Mouse (Mus musculus): Measurements from ENCODE around the gene Cdh15. TPM values are rescaled to one million over a fixed set of nuclear protein-coding genes. Genes with fewer than 3 reads are reported as not detected.

The Cdh15 gene
- polyA plus RNA-seq, 1 experiment from 2014 or later: 2.2 TPM

DNA sequence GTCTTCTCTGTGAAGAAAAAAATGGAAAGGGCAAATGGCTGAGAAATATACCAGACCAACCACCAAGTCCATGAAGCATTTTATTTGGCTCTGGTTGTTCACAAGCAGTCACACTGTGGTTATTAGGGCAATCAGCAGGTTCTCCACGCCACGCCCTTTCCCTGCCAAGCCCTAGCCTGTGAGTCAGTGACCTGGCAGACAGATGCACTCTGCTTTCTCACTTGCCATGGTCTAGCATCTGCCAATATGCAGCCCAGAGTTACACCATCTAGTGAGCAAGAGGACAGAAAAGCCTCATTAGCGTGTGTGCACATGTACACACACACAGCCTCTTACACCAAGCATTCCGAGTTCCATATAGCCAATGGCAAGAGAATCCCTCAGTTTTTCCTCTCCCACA, 57.6 kb downstream of the Cdh15 start:
- no peaks in the 10 kb centered on the region for H3K9me3 ChIP-seq (ENCODE audit: control insufficient read depth, low read length)
- 0 out of 2 replicates have a peak, but pooled peaks cover 5% of the 10 kb centered on the region for H3K36me3 ChIP-seq (ENCODE audit: control insufficient read depth, insufficient read depth, low read length)
- H3K9ac ChIP-seq (replicated peaks; ENCODE audit: low read depth, low read length): no peak overlapping the region
- no peak for ATAC-seq (ENCODE audit: low read depth)
- WGBS: 90% methylated on average over 4 of the region's 4 CpGs
- H3K4me1 ChIP-seq (ENCODE audit: control insufficient read depth, insufficient read depth, low read length): no peaks in the 10 kb centered on the region
- H3K4me2 ChIP-seq (ENCODE audit: low read depth, low read length): no peak overlapping the region
- no peak overlapping the region for H3K27ac ChIP-seq (ENCODE audit: low read depth, low read length)
- no peaks in the 10 kb centered on the region for H3K27me3 ChIP-seq (ENCODE audit: control insufficient read depth, insufficient read depth, low read length)
- H3K4me3 ChIP-seq (ENCODE audit: low read depth, low read length): no peak overlapping the region

DNA sequence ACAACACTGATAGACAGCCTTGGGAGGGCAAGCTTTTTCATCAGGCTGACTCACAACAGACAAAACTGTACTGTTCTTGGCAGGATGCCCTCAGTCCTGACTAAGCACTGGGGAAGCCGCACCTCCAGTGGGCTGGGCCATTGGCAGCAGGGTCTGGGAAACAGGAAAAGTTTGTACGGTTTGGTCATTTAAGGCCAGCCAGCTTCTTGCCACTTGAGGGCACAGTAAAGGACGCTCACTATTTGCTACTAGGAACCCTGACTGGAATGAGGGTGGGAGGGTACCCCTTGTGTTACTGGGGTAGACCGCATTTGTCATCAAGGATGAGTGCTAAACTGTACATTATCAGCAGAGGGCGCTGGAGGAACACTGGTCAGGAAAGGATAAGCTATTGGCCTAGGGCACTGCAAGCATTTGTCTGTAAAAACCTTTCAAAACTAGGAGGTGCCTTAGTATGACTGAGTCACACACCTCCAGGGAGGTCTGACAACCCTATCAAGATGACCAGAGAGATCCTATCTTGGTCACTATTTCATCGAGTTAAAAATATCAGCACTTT, 58.8 kb downstream of the Cdh15 start:
- Histone ChIP-seq H3K4me1 (ENCODE audit: control insufficient read depth, insufficient read depth, low read length) (no peaks in the 10 kb centered on the region), H3K4me3 (ENCODE audit: low read depth, low read length) (no peak overlapping the region), H3K9ac (replicated peaks; ENCODE audit: low read depth, low read length) (no peak overlapping the region), H3K36me3 (ENCODE audit: control insufficient read depth, insufficient read depth, low read length) (0 out of 2 replicates have a peak, but pooled peaks cover 5% of the 10 kb centered on the region), H3K9me3 (ENCODE audit: control insufficient read depth, low read length) (no peaks in the 10 kb centered on the region), H3K27ac (ENCODE audit: low read depth, low read length) (no peak overlapping the region), H3K27me3 (ENCODE audit: control insufficient read depth, insufficient read depth, low read length) (no peaks in the 10 kb centered on the region), H3K4me2 (ENCODE audit: low read depth, low read length) (no peak overlapping the region)
- ATAC-seq (ENCODE audit: low read depth): peak; percentile 82
- 45% methylated on average over 6 of the region's 6 CpGs for WGBS

GRCm38 (mm10) chr8:122912150-122912549, 64.4 kb downstream of the Cdh15 start:
- no peaks in the 10 kb centered on the region for H3K27me3 ChIP-seq (ENCODE audit: control insufficient read depth, insufficient read depth, low read length)
- H3K9me3 ChIP-seq (ENCODE audit: control insufficient read depth, low read length): no peaks in the 10 kb centered on the region
- H3K9ac ChIP-seq (replicated peaks; ENCODE audit: low read depth, low read length): no peak overlapping the region
- 72% methylated on average over 3 of the region's 3 CpGs for WGBS
- H3K4me1 ChIP-seq (ENCODE audit: control insufficient read depth, insufficient read depth, low read length): peaks cover under 1% of the 10 kb centered on the region; the same call in 1 of the 2 replicates
- no peak overlapping the region for H3K27ac ChIP-seq (ENCODE audit: low read depth, low read length)
- no peak for ATAC-seq (ENCODE audit: low read depth)
- no peak overlapping the region for H3K4me2 ChIP-seq (ENCODE audit: low read depth, low read length)
- no peak overlapping the region for H3K4me3 ChIP-seq (ENCODE audit: low read depth, low read length)
- H3K36me3 ChIP-seq (ENCODE audit: control insufficient read depth, insufficient read depth, low read length): peaks cover 5% of the 10 kb centered on the region; the same call in 1 of the 2 replicates

- H3K9me3 ChIP-seq (ENCODE audit: control insufficient read depth, low read length): no peaks in the 10 kb centered on the region
- H3K4me2 ChIP-seq (ENCODE audit: low read depth, low read length): no peak overlapping the region
- no peak overlapping the region for H3K27ac ChIP-seq (ENCODE audit: low read depth, low read length)
- 77% methylated on average over 4 of the region's 4 CpGs for WGBS
- peaks cover 5% of the 10 kb centered on the region; the same call in 1 of the 2 replicates for H3K36me3 ChIP-seq (ENCODE audit: control insufficient read depth, insufficient read depth, low read length)
- no peaks in the 10 kb centered on the region for H3K27me3 ChIP-seq (ENCODE audit: control insufficient read depth, insufficient read depth, low read length)
- no peak overlapping the region for H3K9ac ChIP-seq (replicated peaks; ENCODE audit: low read depth, low read length)
- no peak for ATAC-seq (ENCODE audit: low read depth)
- H3K4me1 ChIP-seq (ENCODE audit: control insufficient read depth, insufficient read depth, low read length): peaks cover 4% of the 10 kb centered on the region; the same call in 1 of the 2 replicates
- no peak overlapping the region for H3K4me3 ChIP-seq (ENCODE audit: low read depth, low read length)
These were observed 65.1 kb downstream of the Cdh15 start for GRCm38 (mm10) chr8:122912871-122913270.

GRCm38 (mm10) chr8:122916766-122917165, 69.0 kb downstream of the Cdh15 start:
- WGBS: 71% methylated on average over 3 of the region's 3 CpGs
- no peak overlapping the region for H3K4me3 ChIP-seq (ENCODE audit: low read depth, low read length)
- peaks cover 16% of the 10 kb centered on the region for H3K4me1 ChIP-seq (ENCODE audit: control insufficient read depth, insufficient read depth, low read length)
- no peak overlapping the region for H3K9ac ChIP-seq (replicated peaks; ENCODE audit: low read depth, low read length)
- no peak overlapping the region for H3K27ac ChIP-seq (ENCODE audit: low read depth, low read length)
- no peak for ATAC-seq (ENCODE audit: low read depth)
- H3K36me3 ChIP-seq (ENCODE audit: control insufficient read depth, insufficient read depth, low read length): no peaks in the 10 kb centered on the region; the same call in 1 of the 2 replicates
- H3K9me3 ChIP-seq (ENCODE audit: control insufficient read depth, low read length): no peaks in the 10 kb centered on the region
- no peak overlapping the region for H3K4me2 ChIP-seq (ENCODE audit: low read depth, low read length)
- no peaks in the 10 kb centered on the region for H3K27me3 ChIP-seq (ENCODE audit: control insufficient read depth, insufficient read depth, low read length)

Other genes starting within 250 kb of the Cdh15 start
- 6.9 and 7.1 TPM in 2 replicates for gene Galns, start 236.5 kb upstream of the Cdh15 start, polyA plus RNA-seq (2014; fragmentation: Nextera tagmentation; extraction: Ambion mirVana)
- 119 and 150 TPM in 2 replicates for gene Trappc2l, start 236.3 kb upstream of the Cdh15 start, polyA plus RNA-seq (2014; fragmentation: Nextera tagmentation; extraction: Ambion mirVana)
- gene Pabpn1l, start 225.2 kb upstream of the Cdh15 start, polyA plus RNA-seq (2014; fragmentation: Nextera tagmentation; extraction: Ambion mirVana): not detected in 2 replicates
- gene Cbfa2t3, start 148.9 kb upstream of the Cdh15 start, polyA plus RNA-seq (2014; fragmentation: Nextera tagmentation; extraction: Ambion mirVana): 23.5 and 23.9 TPM in 2 replicates
- gene Acsf3, start 72.5 kb upstream of the Cdh15 start, polyA plus RNA-seq (2014; fragmentation: Nextera tagmentation; extraction: Ambion mirVana): 16.2 and 16.3 TPM in 2 replicates
- 43.8 and 46.5 TPM in 2 replicates for gene Ankrd11, start 194.3 kb downstream of the Cdh15 start, polyA plus RNA-seq (2014; fragmentation: Nextera tagmentation; extraction: Ambion mirVana)
- 43.4 and 49.1 TPM in 2 replicates for gene Spg7, start 215.0 kb downstream of the Cdh15 start, polyA plus RNA-seq (2014; fragmentation: Nextera tagmentation; extraction: Ambion mirVana)

All from neural tube, embryonic 14.5 days (tissue).